Mouse (Mus musculus): Measurements from ENCODE around the gene Ccz1.

Ccz1 gene

DNA sequence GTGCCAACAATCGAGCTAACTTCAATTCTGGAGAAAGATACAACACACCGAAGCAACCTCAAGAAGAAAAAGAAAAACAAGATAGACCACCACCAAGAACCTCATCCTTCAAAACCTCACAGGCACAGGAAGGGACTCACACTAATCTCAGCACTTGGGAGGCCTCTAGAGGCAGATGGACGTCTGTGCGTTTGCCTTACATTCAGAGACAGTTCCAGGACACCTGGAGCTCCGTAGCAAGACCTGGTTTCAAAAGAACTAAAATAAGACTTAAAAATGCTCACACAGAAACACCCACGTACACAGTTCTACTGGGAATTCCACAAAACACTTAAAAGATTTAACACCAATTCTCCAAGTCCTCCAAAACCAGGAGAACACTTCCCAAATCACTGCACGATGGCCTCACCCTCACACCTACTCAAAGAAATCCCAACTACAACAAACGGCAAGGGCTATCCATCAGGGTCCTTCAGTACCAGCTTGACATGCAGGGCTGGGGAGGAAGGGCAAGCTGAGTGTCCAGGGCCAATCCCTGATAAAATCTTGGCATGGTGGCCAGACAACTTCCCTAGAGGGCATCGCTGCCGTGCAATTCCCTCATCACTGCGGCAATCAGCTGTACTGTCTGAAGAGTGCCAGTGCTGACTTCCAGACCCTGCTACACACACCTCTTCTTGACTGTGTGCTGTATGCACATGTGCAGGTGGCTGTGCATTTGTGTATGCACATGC is 19.9 kb downstream of the Ccz1 start:
- in situ Hi-C loops (cut with MboI, MseI) = no loop called here

GRCm38 (mm10) chr5:143993849-143994248 is 20.8 kb downstream of the Ccz1 start:
- in situ Hi-C loops (cut with MboI, MseI) = no loop called here

- in situ Hi-C loops (cut with MboI, MseI) = no loop called here
These were observed 21.4 kb downstream of the Ccz1 start for GRCm38 (mm10) chr5:143993260-143993659.

DNA sequence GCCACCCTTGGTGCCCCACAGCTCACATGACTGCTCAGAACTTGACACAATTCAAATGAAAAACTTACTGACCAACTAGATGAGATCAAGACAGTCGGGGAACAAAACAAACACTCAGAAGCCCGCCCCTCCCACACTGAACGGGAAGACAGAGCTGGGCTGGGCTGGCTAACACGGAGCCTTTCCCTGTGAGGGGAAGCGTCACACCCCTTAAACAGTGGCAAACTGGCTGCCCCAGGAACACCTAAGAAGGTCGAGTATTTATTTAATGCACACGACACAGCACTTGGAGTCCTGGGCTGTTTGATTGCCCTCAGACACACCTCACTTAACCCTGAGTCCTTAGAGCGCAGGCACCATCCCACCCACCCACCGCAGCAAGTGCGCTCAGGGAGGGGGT is 22.0 kb downstream of the Ccz1 start:
- in situ Hi-C loops (cut with MboI, MseI) = no loop called here

GRCm38 (mm10) chr5:143990086-143990485 is 24.6 kb downstream of the Ccz1 start:
- in situ Hi-C loops (cut with MboI, MseI) = no loop called here

DNA sequence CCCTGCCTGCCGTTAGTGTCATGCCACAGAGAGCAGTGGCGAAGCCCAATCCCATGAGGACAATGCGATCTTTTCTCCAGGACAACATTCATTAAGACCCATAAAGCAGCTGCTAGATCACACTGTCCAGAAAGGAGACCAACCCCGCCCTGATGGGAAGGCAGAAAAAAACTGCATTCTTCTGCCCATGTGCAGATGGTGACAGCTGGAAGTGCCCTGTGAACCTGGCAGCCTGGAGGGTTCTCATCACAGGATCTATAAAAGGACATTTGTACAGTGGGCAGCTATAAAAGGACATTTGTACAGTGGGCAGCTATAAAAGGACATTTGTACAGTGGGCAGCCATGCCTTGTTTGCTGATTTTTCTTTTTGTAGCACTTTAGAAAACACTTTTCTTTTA is 25.6 kb downstream of the Ccz1 start:
- in situ Hi-C loops (cut with MboI, MseI) = loop anchor here (5.0 kb wide), 1 partner anchor 72 kb away; no protein-coding TSS in a partner anchor

- in situ Hi-C loops (cut with MboI, MseI) = loop anchor here (5.0 kb wide), 1 partner anchor 70 kb away; no protein-coding TSS in a partner anchor
These were observed 27.1 kb downstream of the Ccz1 start for GRCm38 (mm10) chr5:143987596-143987995.

DNA sequence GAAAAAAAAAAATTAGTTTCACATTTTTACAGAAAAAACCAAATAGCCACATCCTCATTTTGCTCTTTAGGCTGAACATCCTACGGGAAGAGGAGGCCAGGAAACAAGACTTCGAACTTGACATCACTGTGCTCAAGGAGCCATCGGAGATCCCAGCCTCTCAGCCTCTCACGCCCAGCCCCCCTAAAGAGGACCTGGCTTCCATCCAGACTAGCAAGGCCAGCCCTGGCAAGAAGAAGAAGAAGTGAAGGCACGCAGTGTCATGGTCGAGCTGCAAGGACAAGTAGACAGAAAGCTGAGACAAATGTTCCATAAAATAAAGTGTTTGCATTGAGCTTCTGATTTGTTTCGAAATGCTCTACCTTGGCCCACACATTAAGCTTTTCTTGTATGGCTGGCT is 29.3 kb downstream of the Ccz1 start:
- in situ Hi-C loops (cut with MboI, MseI) = loop anchor here (5.0 kb wide), 1 partner anchor 68 kb away; no protein-coding TSS in a partner anchor

DNA sequence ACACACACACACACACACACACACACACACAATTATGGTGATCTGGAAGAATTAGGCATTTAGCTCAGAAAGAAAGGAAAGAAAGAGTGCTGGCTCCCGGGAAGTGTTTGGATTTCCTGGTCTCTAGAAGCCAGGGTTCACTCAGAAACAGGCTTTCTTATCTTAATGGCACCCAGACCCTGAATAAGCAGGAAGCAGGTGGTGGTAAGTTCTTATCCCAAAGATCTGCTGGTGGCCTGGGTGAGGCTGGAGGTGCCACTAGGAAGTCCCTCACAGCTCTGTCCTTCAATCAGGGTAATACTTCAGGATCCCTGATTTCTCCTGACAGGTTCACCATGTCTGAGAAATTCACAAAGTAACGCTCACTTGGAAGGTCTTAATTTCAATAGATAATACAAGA is 32.3 kb downstream of the Ccz1 start:
- in situ Hi-C loops (cut with MboI, MseI) = no loop called here

DNA sequence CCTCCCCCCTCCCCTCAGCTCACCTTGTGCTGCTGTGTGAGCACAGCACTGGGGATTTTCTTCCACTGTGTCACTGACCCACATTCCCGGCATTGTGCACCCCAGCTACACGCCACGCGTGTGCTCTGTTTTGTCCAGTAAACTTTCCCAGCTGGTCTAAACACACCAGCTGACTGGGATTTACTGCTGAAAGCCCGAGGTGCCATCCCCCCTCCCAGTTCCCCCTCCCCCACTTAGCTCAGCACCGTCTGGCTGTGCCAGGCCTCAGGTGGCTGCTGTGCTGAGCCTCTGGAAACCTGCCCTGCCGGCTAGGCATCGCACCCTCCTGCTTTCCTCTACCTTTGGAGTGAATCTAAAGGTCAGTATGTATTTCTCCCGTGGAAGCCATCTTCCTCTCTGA is 33.8 kb downstream of the Ccz1 start:
- in situ Hi-C loops (cut with MboI, MseI) = no loop called here

- in situ Hi-C loops (cut with MboI, MseI) = no loop called here
These were observed 37.8 kb downstream of the Ccz1 start for GRCm38 (mm10) chr5:143976726-143977431.

- in situ Hi-C loops (cut with MboI, MseI) = no loop called here
These were observed 38.4 kb downstream of the Ccz1 start for GRCm38 (mm10) chr5:143976232-143976631.

DNA sequence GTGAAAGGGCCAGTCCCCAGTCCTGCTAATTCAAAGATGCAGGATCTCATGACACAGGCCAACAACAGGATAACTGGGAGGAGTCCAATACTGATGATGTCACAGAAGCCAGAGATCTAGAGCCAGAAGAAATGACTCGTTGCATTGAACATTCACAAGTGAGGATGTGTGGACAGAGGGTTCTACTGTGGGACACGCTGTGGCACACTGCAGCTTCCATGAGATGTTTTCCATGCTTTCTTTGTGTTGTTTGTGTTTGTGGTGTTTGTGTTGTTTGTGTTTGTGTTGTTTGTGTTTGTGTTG is 39.1 kb downstream of the Ccz1 start:
- in situ Hi-C loops (cut with MboI, MseI) = no loop called here

GRCm38 (mm10) chr5:143974931-143975630 is 39.6 kb downstream of the Ccz1 start:
- in situ Hi-C loops (cut with MboI, MseI) = no loop called here

- in situ Hi-C loops (cut with MboI, MseI) = no loop called here
These were observed 42.0 kb downstream of the Ccz1 start for GRCm38 (mm10) chr5:143972628-143973027.

- in situ Hi-C loops (cut with MboI, MseI) = no loop called here
These were observed 48.0 kb downstream of the Ccz1 start for GRCm38 (mm10) chr5:143966671-143967070.

DNA sequence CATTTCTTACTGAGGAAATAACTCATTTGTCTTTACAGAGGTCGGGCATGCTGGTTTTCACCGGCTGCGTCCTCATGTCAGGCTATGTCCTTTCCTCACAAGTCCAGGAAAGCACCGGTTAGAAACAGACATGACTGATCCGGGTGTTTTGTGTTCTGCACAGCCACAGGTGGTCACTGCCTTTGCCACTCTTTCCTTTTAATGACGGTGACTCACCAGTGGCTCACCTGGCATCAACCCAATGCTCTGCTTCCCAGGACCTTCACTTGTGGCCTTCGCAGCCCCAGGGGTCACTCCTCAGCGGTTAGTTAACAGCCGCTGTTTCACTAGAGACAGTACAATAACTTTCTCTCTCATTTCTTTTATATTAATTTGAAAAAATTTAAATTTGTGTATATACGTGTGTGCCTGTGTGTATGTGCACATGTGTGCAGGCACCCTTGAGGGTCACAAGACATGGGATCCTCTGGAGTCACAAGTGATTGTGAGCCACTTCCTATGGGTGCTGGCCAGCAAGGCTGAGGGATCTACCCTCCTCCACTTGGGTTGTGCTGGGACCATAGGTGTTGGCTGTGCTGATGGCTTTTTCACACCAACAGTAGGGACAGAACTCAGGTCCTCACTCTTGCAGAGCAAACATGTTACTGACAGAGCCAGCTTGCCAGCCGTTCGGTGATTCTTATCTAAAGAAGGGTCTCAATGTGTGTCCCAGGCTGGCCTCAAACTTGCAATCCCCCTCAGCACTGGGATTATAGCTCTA is 48.9 kb downstream of the Ccz1 start:
- in situ Hi-C loops (cut with MboI, MseI) = no loop called here

GRCm38 (mm10) chr5:143961176-143961575 is 53.5 kb downstream of the Ccz1 start:
- in situ Hi-C loops (cut with MboI, MseI) = no loop called here

- in situ Hi-C loops (cut with MboI, MseI) = no loop called here
These were observed 55.1 kb downstream of the Ccz1 start for GRCm38 (mm10) chr5:143959551-143959950.

- in situ Hi-C loops (cut with MboI, MseI) = no loop called here
These were observed 57.6 kb downstream of the Ccz1 start for GRCm38 (mm10) chr5:143957101-143957500.

DNA sequence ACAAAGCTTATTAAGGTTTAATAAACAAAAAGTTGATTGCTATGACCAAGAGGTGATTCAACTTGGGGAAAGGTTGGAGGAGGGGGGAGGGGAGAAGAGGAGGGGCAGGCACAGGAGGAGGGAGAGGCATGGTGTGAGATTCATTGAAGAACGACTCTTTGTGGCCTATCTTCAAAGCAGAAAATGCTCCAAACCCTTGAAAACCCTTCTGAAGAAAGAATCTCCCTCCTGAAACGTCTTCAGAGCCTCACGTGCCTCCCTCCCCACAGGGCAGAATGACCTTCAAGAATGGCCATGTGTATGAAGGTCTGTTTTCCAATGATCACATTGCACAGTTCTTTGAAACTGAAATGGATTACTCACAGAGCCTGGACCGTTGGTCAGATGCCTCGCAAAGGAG is 64.7 kb downstream of the Ccz1 start:
- in situ Hi-C loops (cut with MboI, MseI) = no loop called here

DNA sequence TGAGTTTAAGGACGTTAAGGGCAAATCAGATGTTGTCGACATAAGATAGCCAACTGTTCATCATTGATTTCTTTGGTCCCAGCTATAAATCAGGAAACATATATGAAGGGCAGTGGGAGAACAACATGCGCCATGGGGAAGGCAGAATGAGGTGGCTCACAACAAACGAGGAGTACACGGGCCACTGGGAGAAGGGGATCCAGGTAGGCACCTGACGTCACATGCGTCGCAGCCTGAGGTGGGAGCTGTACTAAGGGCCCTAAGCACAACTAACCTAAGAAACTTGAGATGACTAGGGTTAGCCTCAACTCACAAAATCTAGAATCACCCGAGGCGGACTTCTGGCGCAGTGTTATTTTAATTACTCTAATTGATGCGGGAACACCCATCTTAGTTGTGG is 66.3 kb downstream of the Ccz1 start:
- in situ Hi-C loops (cut with MboI, MseI) = no loop called here
